Mouse (Mus musculus): ENCODE results near the gene Hist2h2ac.
A peak's percentile ranks its signal among the peaks of the same experiment; 100 is the strongest.
"Not testable (repeated sequence)": the region's sequence is repeated elsewhere in the genome, so short reads cannot be mapped to it uniquely, and the experiment has no call there.

Gene Hist2h2ac

DNA sequence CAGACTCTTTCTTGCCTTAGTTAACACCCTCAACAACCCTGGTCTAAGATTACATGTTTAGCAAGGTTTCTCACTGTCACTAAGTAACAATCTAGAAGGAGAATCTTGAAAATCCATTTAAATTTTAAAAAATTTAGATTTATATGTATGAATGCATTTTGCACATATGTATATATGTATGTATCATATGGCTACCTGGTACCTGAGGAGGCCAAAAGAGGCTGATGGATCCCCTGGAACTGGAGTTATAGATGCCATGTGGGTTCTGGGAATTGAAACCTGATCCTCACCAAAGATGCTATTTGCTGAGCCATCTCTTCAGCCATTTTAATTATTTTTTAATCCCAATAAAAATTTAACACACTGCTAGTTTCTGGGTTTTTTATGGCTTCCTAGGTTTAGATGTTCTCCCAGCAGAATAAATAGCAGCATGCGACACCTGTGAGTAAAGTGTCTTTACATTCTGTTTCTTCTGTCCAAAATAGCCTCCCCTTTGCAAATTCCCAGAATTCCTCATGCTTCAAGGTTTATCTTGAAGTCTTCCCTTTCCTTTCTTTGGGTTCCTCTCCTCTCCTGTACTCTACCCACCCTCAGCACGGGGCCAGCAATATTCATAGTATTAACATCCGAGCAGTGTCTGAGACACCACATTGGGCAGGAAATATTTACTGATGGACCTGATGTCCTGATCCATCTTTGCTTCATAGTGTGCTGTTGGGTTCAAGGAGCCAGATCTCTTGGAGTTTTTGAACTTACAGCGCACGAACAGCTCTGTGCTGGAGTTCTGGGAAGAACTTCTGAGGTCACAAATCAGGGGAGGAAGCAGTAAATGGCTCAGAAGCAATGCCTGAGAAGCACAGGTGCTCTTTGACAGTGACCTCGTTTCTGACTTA, 27.7 kb upstream of the Hist2h2ac start:
- no peak for DNase-seq

DNA sequence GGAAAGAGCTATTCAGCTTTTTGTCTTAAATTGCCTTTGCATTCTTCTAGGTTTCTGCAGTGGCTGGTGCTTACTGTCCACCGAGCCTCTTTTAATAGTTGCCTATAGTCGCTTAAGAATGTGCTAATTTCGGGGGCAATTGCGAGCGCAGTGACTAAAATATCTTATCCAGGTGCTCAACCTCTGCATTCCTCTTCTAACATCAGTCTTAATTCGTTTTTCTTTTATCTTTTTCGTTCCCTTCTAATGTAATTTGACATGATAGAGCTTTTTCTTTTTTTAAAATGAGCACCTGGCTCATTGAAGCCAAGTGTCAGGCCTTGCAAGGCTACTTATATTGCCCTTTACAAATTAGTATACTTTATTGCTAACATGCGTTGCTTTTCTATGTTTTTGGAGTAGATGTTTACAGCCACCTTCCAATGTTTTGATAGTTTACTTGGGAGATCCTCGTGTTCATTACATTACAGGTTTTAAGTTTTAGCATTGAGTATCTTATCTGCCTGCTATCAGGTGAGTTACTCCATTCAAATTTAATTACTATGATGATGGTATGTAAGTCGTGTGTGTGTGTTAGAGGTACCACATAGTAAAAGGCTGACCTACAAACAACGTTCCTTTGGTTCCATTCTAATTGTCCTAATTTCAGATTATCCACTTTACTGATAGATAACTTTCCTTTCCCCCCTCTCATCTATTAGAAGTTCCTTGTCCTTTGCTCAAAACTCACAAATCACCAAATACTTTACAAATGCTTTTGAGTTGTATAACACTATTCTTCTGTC, 26.9 kb upstream of the Hist2h2ac start:
- DNase-seq: no peak

DNA sequence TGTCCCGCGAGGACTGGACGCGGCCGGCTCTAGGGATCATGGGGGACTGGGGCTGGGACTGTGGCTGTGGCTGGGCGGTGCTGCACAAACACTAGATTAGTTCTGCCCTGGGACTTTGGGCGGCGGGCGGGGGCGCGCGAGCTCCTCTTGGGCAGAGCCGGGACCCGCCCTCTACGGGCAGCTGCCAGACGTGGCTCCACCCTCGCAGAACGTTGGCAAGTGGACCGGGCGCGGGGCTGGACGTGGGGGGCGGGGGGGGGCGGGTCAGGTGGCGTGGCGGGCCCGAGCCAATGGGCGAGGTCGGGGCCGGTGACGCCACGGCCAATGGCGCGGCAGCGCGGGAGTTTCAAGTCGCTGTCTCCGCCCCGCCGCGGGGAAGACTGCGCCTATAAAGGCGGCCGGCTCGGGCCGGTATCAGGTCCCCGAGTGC, 25.8 kb upstream of the Hist2h2ac start, which contains the start of gene Hist2h3c1:
TSS of gene Hist2h3c1 (plus strand) at position 259 of the 430 bp plus-strand sequence.
- DNase-seq: not testable (repeated sequence)

DNA sequence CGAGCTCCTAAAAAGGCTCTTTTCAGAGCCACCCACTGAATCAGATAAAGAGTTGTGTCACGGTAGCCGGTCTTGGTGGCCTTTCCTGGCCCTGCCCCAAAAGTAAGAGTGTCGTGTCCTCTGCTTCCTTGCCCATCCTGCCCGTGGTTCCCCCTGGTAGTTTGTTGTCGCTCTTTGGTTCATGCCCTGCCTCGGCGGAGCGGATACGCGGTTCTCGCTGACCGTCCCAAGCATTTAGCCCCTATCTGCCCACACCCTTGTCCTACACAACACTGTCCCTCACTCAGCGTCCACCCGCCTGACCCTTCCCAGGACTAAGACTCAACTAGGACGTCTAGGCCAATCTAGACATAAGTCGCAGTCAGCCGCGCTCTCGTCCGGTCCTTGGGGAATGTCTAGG, 25.3 kb upstream of the Hist2h2ac start:
- DNase-seq: not testable (repeated sequence)

DNA sequence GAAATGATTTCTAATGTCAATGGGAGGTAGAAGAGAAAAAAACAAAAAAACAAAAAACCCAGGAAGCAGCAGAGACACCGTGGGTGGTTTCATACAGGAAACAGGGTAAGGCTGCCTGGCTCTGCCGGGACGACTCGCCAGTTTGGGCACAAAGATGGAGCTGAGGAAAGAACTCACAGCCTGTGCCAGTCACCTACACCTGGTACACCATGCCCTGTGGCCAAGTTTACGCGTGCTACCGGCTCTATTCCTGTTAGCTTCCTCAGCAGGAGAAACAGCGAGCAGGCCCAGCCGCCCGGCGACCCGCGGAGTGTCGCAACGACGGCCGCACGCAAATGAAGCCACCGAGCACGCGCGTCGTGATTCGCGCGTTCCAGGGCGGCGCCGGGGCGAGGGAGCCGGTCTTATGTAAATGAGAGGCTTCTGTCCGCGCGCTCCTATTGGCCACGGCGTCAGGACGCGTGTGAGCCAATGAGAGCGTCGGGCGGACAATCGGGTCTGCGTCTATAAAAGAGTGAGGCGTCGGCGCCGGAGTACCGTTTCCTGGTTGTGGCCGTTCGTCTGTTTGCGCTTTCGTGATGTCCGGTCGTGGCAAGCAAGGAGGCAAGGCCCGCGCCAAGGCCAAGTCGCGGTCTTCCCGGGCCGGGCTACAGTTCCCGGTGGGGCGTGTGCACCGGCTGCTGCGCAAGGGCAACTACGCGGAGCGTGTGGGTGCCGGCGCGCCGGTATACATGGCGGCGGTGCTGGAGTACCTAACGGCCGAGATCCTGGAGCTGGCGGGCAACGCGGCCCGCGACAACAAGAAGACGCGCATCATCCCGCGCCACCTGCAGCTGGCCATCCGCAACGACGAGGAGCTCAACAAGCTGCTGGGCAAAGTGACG, 24.6 kb upstream of the Hist2h2ac start, which contains the start of gene Hist2h2aa1:
TSS of gene Hist2h2aa1 (plus strand) at position 495 of the 884 bp plus-strand sequence.
- peak; percentile 87 for DNase-seq

DNA sequence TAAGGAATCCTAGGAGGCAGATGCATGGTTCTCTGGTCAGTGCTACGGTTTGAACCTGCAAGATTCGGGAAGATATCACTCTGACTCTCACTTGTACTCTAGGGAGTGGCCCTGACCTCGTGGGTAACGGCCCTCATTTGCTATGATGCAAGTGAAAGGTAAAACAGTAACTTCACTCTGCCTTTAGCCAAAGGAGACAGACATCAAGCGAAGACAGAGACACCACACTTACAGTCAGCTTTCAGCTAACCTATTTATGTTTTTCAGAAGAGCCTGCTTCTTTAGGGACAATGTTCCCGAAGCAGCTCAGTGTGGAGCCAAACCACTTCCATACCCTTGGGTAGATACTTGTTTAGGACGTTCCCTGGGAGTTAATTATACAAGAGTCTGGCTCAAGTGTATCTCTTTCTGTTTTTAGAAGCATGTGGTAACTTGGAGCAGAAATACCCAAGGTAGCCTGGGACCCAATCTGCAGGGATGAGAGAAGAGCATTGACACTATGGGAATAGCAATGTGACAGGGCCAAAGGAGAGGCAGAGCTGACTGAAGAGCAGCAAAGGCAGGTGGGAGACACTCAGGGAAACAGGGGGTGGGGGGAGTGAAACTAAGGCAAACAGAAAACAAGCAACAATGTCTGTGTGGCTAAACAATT, 23.4 kb upstream of the Hist2h2ac start:
- DNase-seq: no peak

DNA sequence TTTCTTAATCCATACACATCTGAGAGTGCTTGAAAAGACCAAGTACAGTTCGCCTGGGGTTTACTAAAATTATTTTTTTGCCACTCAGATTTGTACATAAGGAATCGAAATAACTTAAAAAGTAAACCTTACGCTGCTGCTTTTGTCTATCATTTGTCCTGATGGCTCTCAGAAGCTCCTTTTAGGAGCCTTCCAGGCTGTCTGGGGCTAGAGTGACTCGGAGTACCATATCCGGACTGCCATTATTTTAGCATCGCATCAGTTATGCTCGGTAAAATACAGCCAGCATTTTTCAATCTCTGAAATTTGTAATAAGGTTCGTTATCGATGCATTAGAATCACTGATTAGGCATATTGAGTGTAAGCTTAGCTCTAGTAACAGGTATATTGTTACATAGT, 20.1 kb upstream of the Hist2h2ac start:
- DNase-seq: no peak

DNA sequence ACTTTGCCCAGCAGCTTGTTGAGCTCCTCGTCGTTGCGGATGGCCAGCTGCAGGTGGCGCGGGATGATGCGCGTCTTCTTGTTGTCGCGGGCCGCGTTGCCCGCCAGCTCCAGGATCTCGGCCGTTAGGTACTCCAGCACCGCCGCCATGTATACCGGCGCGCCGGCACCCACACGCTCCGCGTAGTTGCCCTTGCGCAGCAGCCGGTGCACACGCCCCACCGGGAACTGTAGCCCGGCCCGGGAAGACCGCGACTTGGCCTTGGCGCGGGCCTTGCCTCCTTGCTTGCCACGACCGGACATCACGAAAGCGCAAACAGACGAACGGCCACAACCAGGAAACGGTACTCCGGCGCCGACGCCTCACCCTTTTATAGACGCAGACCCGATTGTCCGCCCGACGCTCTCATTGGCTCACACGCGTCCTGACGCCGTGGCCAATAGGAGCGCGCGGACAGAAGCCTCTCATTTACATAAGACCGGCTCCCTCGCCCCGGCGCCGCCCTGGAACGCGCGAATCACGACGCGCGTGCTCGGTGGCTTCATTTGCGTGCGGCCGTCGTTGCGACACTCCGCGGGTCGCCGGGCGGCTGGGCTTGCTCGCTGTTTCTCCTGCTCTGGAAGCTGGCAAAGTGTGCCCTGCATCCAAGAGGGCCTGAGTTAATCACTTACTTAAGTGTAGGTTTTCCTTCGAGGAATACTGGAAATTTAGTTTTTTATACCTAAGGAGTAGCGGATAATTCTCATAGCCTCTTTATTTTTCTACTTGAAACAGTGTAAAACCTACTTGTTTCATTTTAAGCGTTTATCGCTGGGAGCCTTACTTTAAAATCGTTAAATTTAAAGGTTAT, 19.5 kb upstream of the Hist2h2ac start, which contains the start of gene Hist2h2aa2:
TSS of gene Hist2h2aa2 (minus strand) at position 328 of the 850 bp plus-strand sequence.
- DNase-seq: peak; percentile 95

DNA sequence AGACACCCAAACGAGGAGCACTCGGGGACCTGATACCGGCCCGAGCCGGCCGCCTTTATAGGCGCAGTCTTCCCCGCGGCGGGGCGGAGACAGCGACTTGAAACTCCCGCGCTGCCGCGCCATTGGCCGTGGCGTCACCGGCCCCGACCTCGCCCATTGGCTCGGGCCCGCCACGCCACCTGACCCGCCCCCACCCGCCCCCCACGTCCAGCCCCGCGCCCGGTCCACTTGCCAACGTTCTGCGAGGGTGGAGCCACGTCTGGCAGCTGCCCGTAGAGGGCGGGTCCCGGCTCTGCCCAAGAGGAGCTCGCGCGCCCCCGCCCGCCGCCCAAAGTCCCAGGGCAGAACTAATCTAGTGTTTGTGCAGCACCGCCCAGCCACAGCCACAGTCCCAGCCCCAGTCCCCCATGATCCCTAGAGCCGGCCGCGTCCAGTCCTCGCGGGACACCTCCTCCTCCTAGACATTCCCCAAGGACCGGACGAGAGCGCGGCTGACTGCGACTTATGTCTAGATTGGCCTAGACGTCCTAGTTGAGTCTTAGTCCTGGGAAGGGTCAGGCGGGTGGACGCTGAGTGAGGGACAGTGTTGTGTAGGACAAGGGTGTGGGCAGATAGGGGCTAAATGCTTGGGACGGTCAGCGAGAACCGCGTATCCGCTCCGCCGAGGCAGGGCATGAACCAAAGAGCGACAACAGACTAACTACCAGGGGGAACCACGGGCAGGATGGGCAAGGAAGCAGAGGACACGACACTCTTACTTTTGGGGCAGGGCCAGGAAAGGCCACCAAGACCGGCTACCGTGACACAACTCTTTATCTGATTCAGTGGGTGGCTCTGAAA, 18.5 kb upstream of the Hist2h2ac start, which contains the start of gene Hist2h3c2:
TSS of gene Hist2h3c2 (minus strand) at position 174 of the 840 bp plus-strand sequence.
- DNase-seq: peak; percentile 38

DNA sequence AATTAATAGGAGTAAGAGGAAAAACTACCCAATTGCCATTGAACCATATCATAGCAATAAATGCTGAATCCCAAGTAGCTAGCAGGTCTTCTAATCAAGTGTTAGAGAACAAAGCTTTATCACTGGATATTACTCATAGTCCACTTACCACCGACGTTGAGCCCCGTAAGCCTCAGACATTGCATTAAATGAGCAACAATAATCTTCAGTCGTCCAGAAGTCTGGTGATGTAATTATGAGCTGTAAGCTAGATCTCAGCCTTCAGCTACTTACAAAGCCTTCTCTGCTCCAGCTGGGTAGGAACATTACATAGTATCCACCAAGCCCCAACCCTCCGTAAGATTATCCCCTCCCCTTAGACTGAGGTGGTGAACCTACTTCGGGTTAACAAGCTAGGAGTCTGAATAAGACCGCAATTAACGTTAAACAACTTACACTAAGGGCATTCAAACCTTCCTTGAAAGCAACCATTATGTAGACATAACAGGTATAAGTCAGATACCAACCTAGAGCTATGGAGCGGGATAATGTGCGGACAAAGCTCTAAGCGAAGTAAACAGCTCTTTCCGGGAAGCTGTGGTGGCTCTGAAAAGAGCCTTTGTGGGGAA, 17.3 kb upstream of the Hist2h2ac start:
- no peak for DNase-seq

DNA sequence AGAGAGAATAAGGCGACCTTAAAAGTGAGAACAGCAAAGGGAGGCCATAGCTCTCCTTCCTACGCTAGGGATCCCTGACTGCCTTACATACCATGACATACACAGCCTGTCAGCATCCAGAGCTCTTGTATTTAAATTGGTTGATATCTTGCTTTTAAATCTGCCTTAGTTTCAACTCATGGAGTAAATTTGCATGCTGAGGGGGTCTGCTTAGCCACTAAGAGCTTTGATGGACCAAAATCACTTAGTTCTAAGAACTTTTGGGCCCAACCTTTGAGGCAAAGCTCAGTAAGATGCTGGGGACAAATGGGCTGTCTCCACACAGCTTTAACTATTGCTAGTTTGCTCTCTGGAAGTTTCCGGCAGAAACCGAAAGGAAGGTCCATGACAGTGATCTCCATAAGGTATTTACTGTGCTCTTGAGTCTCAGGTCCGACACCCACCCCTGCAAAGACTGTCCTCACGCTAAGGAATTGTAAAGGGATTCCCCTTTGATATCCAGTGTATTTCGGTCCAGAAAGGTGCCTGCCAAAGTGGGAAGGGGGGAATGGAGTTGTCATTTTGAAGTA, 16.7 kb upstream of the Hist2h2ac start:
- no peak for DNase-seq

DNA sequence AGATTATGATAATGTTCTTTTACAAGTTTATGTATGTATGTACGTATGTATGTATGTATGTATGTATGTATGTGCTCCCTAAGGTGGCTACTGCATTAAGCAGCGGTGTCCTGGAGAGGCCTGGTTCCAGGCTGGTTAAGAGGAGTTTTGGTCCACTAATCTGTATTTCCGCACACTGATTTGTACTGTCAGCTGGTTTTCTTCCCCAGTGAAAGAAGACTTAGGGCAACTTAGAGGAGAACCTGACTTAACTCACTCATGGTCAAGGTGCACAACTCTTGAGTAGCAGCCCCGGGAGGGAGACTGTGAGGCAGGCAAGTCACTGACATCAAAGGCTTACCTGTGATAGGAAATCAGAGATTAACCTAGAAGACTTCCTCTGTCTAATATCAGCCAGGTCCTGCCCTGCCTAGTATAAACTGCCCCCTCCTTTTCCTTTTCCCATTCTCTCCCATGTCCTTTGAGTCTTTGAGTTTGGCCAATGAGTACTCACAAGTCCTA, 16.2 kb upstream of the Hist2h2ac start:
- DNase-seq: no peak

DNA sequence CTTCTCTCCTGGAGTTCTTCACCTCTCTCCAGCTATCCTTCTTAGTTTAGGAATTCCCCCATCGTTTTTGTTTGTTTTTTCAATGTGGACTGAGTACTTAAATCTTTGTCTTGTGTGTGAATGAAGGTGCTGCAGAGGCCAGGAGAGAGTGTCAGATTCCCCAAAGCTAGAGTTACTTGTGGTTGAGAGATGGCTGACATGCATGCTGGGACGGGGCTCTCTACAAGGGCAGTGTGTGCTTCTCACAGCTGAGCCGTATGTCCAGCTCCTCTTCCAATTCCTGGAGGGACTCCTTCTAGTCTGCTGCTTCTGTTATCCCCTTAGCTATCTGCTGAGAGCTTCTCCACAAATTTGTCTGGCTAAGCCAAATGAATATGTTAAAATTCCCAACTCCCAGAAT, 15.2 kb upstream of the Hist2h2ac start:
- no peak for DNase-seq

DNA sequence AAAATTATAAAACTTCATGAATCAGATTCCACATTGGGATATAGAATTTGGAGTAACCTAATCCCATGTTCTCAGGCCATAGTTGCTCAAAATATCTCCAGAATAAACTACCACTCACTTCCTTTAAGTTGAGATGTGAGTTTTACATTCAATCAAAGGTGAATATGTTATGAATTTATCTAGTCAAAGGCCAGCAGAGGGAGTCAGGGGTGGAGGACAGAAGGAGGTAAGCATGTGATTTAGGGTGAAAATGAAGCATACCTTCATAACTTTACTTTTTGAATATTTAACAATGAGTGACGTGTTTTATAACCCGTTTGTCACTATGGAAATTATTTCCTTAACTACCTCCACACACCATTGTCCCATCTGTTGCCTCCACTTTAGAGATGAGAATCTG, 14.2 kb upstream of the Hist2h2ac start:
- no peak for DNase-seq

DNA sequence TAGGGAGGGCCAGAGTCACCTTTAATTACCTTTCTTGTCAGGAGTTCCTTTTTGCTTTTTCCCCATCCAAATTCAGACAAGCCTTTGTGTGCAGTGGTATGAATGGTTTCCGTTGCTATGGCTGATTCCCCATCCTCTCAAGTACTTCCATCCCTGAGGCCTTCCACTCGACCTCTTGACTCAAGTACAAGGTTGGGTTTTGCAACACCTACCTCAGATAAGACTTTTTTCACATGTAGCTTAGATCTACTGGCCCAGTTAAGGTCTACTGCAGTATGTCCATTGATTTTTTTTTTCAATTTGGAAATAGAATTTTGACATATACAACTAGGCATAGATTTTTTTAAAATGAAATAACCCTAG, 11.1 kb upstream of the Hist2h2ac start:
- no peak for DNase-seq

DNA sequence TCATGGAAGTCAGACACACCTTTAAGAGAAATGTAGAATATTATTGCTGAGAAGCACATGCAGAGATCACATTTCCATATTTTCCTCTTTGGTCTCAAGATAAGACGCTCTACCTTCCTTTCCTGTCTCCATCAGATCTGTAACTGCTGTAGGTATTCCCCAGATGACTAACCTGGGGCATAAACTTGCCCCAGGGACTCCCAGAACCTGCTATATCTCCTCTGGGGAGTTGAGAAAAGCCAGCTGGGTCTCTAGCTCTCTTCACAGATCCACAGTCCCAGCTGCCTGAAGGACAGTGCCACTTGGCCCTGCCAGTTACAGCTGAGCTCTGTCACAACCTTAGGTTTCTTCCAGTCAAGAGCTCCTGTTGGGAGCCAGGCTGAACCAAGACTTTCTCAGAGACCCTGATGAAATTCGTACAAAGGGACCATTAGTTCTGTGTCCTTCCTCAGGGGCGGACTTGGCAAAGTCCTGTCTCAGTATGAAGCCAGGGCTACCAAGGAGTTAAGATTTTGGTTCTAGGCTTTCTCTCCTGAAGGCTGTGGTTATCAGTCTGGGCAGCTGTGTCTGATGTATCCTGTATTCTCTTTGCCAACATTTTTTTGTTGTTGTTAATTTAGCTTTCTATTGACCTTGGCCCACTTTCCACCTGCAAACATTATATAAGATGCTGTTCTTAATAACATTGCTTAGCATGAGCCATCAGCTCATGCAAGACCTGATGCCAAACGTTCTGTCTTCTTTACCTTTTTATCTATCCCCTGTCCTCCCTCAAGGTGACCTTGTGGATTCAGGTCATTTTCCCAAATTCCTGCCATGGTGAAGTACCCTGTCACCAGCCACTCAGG, 10.5 kb upstream of the Hist2h2ac start:
- DNase-seq: no peak

DNA sequence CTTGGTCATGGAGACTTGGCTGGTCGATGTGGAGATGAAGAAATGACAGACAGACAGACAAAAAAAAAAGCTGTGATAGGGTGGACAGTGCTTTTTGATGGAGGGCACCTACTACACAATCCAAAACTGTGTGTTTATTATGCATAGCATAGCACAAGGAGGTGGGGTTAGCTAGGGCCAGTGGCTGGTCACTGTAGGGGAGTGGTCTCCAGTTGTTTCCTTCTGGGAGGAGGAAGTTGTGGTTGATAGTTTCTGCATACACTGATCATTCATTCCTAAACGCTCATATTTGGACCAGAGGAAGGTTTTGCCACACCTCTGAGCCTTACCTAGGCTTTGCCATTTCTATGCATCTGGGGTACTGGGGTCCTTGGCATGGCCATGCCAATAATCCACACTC, 9.7 kb upstream of the Hist2h2ac start:
- DNase-seq: no peak

DNA sequence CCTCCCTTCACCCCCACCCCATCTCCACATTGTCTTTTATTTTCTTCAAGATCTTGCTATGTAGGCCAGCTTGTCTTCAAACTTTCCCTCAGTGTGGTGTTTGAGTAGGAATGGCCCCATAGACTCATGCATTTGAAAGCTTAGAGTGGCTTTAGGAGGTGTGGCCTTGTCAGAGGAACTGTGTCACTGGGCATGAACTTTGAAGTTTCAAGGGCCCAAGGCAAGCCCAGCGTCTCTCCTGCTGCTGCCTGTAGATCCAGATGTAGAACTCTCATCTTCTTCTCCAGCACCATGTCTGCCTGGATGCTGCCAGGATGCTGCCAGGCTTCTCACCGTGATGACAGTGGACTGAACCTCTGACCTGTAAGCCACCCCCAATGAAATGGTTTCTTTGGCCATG, 8.1 kb upstream of the Hist2h2ac start:
- DNase-seq: no peak
